Mouse (Mus musculus): ENCODE measurements around the gene Ezr. TPM values are rescaled to one million over a fixed set of nuclear protein-coding genes. Genes with fewer than 3 reads are reported as not detected.

Ezr gene
- total and polyA plus RNA-seq, 3 experiments: 56.8 to 315 (median 99.9) TPM

DNA sequence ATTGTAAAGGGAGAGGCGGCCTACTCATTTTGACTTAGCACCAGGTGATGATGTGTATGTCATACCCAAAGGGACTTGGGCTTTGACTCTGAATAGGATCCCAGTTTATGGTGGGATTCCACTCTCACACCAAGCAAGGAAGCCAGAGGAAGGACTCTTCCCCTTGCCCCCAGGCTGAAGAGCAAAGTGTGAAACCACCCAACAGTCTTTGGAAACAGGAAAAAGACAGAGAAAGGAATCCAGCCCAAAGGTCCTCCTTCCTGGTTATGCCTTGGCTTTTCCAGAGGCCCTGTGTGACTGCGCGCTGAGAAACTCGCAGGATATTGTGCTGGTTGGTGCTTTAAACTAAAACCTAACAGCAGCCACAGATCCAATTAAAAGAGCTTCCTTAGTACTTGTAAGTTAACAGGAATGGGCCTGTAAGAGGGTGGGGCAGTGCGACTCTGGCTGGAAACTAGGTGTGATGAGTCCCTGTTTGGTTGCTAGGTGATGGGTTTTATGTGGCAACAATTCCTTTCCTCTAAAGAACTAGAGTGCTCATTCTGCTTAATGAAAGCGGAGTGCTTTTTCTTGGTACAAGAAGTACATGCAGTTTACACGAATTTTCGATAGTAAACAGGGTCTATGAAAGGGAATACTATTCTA, 26.1 kb upstream of the Ezr start:
- no peaks in the 10 kb centered on the region for H3K4me1 ChIP-seq (ENCODE audit: insufficient read depth, low read depth, low read length)
- no peaks in the 10 kb centered on the region for H3K36me3 ChIP-seq (replicated peaks)
- H3K27me3 ChIP-seq (ENCODE audit: insufficient read depth, low read length): peaks cover 8% of the 10 kb centered on the region
- ATAC-seq (ENCODE audit: extremely low read depth, insufficient number of reproducible peaks, low FRiP score, poor library complexity, severe bottlenecking) (no peak), DNase-seq (ENCODE audit: low spot score) (no peak)
- no peaks in the 10 kb centered on the region for H3K9me3 ChIP-seq (replicated peaks)
- H3K4me3 ChIP-seq (ENCODE audit: low read depth, low read length): no peak overlapping the region
- no peak for TF ChIP-seq TAL1 (conservative IDR thresholded peaks at IDR 0.05; ENCODE audit: low read depth, low read length)
- no peak for TF ChIP-seq GATA1 (IDR thresholded peaks at IDR 0.05; ENCODE audit: borderline replicate concordance, low read length)
- TF ChIP-seq CTCF (IDR thresholded peaks at IDR 0.05; ENCODE audit: low read depth, low read length): no peak
- TF ChIP-seq GATA2 (IDR thresholded peaks at IDR 0.05; ENCODE audit: borderline replicate concordance, low read depth, low read length): no peak
- no peak for TF ChIP-seq POLR2AphosphoS5 (IDR thresholded peaks at IDR 0.05; ENCODE audit: insufficient replicate concordance, low read depth, low read length)

DNA sequence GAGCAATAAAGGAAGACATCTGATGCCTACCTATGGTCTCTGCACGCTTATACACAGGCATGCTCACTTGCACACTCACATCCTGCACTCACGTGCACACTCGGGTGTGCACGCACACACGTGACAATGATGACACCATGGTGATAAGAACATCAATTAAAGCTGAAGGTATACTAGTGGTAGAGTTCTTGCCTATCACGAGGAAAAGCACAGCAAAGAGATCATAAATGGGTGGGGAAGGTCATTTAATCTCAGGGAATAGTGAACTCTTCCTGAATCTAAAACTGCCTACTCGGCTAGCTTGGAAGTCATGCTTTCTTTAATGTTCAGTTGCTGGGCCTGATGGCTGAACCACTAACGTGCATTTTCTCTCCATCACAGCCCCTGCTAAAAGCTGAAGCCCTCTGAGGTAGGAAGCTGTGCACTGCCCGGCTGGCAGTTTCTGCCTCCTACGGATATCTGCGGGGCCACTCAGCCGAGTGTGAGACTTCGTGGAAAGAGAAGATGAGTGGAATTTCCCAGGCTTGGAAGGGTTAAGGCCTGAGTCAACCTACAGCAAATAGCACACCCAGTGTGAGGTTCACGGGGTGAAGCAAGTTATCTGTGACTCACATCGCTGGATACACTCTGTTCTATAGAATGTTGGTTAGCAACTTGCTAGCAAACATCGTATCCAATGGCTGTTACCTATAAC, 25.4 kb upstream of the Ezr start:
- no peak for DNase-seq (ENCODE audit: low spot score)
- Histone ChIP-seq H3K4me3 (ENCODE audit: low read depth, low read length) (no peak overlapping the region), H3K27me3 (ENCODE audit: insufficient read depth, low read length) (peaks cover 6% of the 10 kb centered on the region), H3K9me3 (replicated peaks) (no peaks in the 10 kb centered on the region), H3K36me3 (replicated peaks) (no peaks in the 10 kb centered on the region), H3K4me1 (ENCODE audit: insufficient read depth, low read depth, low read length) (no peaks in the 10 kb centered on the region)
- TF ChIP-seq TAL1 (conservative IDR thresholded peaks at IDR 0.05; ENCODE audit: low read depth, low read length) (no peak), POLR2AphosphoS5 (IDR thresholded peaks at IDR 0.05; ENCODE audit: insufficient replicate concordance, low read depth, low read length) (no peak), GATA1 (IDR thresholded peaks at IDR 0.05; ENCODE audit: borderline replicate concordance, low read length) (no peak), GATA2 (IDR thresholded peaks at IDR 0.05; ENCODE audit: borderline replicate concordance, low read depth, low read length) (no peak), CTCF (IDR thresholded peaks at IDR 0.05; ENCODE audit: low read depth, low read length) (no peak)
- no peak for ATAC-seq (ENCODE audit: extremely low read depth, insufficient number of reproducible peaks, low FRiP score, poor library complexity, severe bottlenecking)

DNA sequence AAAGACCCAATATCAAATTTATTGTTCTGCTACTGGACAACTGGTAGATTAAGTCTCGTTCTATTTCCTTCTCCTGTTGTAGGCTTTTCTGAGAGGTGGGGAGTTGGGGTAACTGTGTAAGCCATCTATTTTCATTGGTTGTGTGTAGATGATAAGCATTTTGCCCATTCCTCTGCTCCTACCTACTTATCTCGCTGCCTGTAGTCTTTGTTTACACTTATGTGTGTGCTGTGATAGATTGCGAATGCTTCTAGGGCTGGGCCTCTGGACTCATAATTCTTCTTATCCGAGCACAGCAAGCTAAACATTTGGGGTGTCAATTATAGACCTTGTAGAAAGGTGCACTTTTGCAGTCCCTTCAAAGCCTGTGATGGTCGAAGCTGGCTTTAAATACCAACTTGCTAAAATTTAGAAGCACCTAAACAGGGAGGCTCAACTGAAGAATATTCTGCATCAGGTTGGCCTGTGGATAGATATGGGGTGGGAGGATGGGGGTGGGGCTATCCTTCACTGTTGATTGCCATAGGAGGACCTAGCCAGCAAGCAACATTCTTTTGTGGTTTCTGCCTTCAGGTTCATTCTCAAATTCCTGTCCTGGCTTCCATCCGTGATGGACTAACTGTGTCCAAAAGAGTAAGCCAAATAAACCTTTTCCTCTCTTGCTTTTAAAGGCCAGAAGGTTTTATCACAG, 22.4 kb upstream of the Ezr start:
- no peak for ATAC-seq (ENCODE audit: extremely low read depth, insufficient number of reproducible peaks, low FRiP score, poor library complexity, severe bottlenecking)
- no peaks in the 10 kb centered on the region for H3K36me3 ChIP-seq (replicated peaks)

DNA sequence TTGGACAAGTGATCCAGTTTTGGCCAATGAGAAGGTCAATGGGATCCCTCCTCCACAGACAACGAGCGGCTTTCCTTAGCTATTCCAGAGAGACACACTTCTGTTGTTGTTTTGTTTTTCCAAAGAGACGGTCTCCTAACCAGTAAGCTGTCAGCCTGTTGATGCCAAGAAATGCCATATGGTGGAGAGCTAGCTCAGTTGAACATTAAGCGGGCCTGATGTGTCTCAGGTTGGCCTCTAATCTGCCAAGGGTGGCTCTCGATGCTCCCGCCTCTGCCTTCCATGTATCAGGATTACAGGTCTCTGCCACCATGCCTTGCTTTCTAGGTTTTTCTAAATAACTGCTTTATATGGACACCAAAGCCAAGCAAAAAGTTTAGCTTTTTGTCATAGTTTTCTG, 21.5 kb upstream of the Ezr start:
- no peak for TF ChIP-seq TAL1 (conservative IDR thresholded peaks at IDR 0.05; ENCODE audit: low read depth, low read length)
- TF ChIP-seq GATA1 (IDR thresholded peaks at IDR 0.05; ENCODE audit: borderline replicate concordance, low read length): no peak
- TF ChIP-seq CTCF (IDR thresholded peaks at IDR 0.05; ENCODE audit: low read depth, low read length): no peak
- TF ChIP-seq GATA2 (IDR thresholded peaks at IDR 0.05; ENCODE audit: borderline replicate concordance, low read depth, low read length): no peak
- no peak for TF ChIP-seq POLR2AphosphoS5 (IDR thresholded peaks at IDR 0.05; ENCODE audit: insufficient replicate concordance, low read depth, low read length)
- no peak for DNase-seq (ENCODE audit: low spot score)
- Histone ChIP-seq H3K4me3 (ENCODE audit: low read depth, low read length) (no peak overlapping the region), H3K36me3 (replicated peaks) (no peaks in the 10 kb centered on the region), H3K9me3 (replicated peaks) (peaks cover 3% of the 10 kb centered on the region; the same call in 1 of the 2 replicates), H3K27me3 (ENCODE audit: insufficient read depth, low read length) (peaks cover 4% of the 10 kb centered on the region), H3K4me1 (ENCODE audit: insufficient read depth, low read depth, low read length) (no peaks in the 10 kb centered on the region)
- no peak for ATAC-seq (ENCODE audit: extremely low read depth, insufficient number of reproducible peaks, low FRiP score, poor library complexity, severe bottlenecking)

More for the DNA sequence above, 22.4 kb upstream of the Ezr start:
- no peaks in the 10 kb centered on the region; the same call in 1 of the 2 replicates for H3K27me3 ChIP-seq (ENCODE audit: insufficient read depth, low read length)
- no peak overlapping the region for H3K4me3 ChIP-seq (ENCODE audit: low read depth, low read length)
- TF ChIP-seq GATA1 (IDR thresholded peaks at IDR 0.05; ENCODE audit: borderline replicate concordance, low read length) (no peak), TAL1 (conservative IDR thresholded peaks at IDR 0.05; ENCODE audit: low read depth, low read length) (no peak), CTCF (IDR thresholded peaks at IDR 0.05; ENCODE audit: low read depth, low read length) (no peak), GATA2 (IDR thresholded peaks at IDR 0.05; ENCODE audit: borderline replicate concordance, low read depth, low read length) (no peak), POLR2AphosphoS5 (IDR thresholded peaks at IDR 0.05; ENCODE audit: insufficient replicate concordance, low read depth, low read length) (no peak)
- H3K4me1 ChIP-seq (ENCODE audit: insufficient read depth, low read depth, low read length): no peaks in the 10 kb centered on the region
- DNase-seq (ENCODE audit: low spot score): no peak
- peaks cover 3% of the 10 kb centered on the region; the same call in 1 of the 2 replicates for H3K9me3 ChIP-seq (replicated peaks)

DNA sequence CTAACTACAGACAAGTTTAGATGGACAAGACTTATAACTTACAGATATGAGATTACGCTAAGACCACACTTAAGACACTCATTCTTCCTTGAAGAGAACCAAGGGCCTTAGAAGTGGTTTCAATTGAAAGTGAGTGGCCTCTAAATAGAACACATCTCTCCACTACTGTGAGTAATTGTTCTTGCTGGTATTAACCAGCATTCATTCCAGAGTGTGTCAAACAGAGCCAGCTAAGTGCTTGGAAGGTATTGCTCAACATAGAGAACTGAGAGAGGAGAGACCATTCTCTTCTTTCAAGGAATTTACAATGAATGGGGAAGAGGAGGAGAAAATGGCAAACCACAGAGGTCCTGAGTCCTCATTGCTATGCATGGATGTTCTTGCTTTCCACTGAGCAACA, 21.0 kb upstream of the Ezr start:
- no peak for TF ChIP-seq POLR2AphosphoS5 (IDR thresholded peaks at IDR 0.05; ENCODE audit: insufficient replicate concordance, low read depth, low read length)
- no peak for TF ChIP-seq CTCF (IDR thresholded peaks at IDR 0.05; ENCODE audit: low read depth, low read length)
- TF ChIP-seq TAL1 (conservative IDR thresholded peaks at IDR 0.05; ENCODE audit: low read depth, low read length): no peak
- no peak for TF ChIP-seq GATA1 (IDR thresholded peaks at IDR 0.05; ENCODE audit: borderline replicate concordance, low read length)
- no peak for TF ChIP-seq GATA2 (IDR thresholded peaks at IDR 0.05; ENCODE audit: borderline replicate concordance, low read depth, low read length)
- ATAC-seq (ENCODE audit: extremely low read depth, insufficient number of reproducible peaks, low FRiP score, poor library complexity, severe bottlenecking) (no peak), DNase-seq (ENCODE audit: low spot score) (no peak)
- Histone ChIP-seq H3K9me3 (replicated peaks) (peaks cover 3% of the 10 kb centered on the region; the same call in 1 of the 2 replicates), H3K4me1 (ENCODE audit: insufficient read depth, low read depth, low read length) (no peaks in the 10 kb centered on the region), H3K36me3 (replicated peaks) (no peaks in the 10 kb centered on the region), H3K4me3 (ENCODE audit: low read depth, low read length) (no peak overlapping the region), H3K27me3 (ENCODE audit: insufficient read depth, low read length) (peaks cover 4% of the 10 kb centered on the region)
